Mouse (Mus musculus) T-helper 2 cell (primary cell): Measurements from ENCODE around the gene Vwa3b.

Source experiments
- in situ Hi-C: fragments of 300-600 bp; cut with MboI, MseI; formaldehyde crosslinking; loops from one replicate; pipeline ENCODE4 v1.15.1; 2025; ENCODE audit warnings: high pct_unique_total_duplicates

The Vwa3b gene

DNA sequence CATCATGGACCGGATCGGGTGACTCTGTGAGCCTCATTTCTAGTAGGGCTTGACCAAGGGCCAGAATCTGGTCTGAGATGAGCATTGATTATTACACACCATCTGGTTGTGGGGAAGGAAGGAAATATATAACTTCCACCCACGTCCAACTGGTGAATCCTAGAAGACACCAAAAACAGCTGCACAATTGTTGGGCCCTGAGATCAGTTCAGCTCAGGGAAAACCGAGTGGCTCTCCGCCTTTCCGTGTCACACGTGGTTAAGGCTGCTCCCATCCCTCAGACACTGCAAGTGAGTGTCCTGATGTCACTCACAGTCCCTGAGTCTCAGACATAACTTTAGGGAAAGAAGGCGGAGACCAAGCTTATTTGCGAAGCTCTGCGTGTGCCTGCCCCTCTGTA, 16.5 kb upstream of the Vwa3b start:
- in situ Hi-C loops, result loop anchor here (10.0 kb wide), 1 partner anchor 65 kb away; the partner anchor contains the start of gene Tmem131

- in situ Hi-C loops, result no loop called here
Observed at GRCm38 (mm10) chr1:37011626-37012209, 14.7 kb upstream of the Vwa3b start.

DNA sequence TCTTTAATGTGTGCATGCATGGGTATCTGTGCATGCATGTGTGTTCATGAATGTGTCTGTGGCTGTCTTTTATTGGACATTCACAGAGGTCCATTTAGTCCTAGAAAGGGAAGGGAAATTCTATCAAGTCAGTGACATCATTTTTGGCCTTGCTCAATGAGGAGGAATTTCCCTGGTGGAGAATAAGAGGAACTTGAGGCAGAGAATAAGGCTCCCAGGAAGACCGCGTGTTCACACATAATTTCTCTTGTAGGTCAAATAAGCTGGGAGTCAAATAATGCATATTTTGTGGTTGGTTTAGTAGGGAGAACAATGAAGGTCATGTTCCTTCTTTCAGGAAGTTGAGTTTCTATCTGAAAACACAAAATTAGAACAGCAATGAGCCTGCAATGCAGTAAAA, 13.4 kb upstream of the Vwa3b start:
- in situ Hi-C loops, result no loop called here

GRCm38 (mm10) chr1:37013687-37014086, 12.7 kb upstream of the Vwa3b start:
- in situ Hi-C loops, result no loop called here

GRCm38 (mm10) chr1:37019017-37019416, 7.4 kb upstream of the Vwa3b start:
- in situ Hi-C loops, result no loop called here

DNA sequence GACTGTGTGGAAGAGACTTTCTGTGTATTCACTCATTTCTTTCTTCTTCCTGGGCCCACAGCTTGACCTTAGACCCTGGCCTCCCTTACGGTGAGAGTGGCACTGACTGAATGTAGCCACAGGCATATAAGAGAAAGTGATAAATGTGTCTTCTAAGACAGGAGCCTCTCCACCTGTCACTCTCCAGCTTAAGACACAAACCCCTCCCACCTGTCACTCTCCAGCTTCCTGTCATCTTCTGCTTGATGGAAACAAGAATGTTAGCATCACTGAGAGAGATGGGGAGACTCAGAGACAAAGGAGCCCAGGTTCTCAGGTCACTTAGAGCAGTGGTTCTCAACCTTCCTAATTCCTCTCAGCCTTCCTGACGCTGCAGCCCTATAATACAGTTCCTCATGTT, 3.7 kb upstream of the Vwa3b start:
- in situ Hi-C loops, result no loop called here

DNA sequence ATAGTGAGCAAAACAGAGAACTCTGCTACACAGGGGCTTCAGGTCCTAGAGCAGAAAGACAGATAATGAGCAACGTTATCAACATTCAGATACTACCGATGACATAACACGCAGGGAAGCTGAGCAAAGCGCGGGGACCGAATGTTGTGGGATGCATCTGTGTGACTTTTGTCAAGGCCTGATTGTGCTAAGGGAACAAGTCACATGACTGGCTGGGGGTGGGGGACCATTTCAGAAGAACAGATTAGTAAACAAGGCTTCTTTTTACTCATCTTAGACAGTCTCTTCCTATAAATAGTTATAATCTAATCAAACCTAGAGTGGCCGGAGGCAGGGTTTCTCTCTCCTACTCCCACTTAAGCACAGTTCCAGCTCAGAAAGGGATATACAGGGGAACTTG, 1.7 kb upstream of the Vwa3b start:
- in situ Hi-C loops, result no loop called here

- in situ Hi-C loops, result no loop called here
Observed at GRCm38 (mm10) chr1:37025376-37025775, 1.0 kb upstream of the Vwa3b start.

DNA sequence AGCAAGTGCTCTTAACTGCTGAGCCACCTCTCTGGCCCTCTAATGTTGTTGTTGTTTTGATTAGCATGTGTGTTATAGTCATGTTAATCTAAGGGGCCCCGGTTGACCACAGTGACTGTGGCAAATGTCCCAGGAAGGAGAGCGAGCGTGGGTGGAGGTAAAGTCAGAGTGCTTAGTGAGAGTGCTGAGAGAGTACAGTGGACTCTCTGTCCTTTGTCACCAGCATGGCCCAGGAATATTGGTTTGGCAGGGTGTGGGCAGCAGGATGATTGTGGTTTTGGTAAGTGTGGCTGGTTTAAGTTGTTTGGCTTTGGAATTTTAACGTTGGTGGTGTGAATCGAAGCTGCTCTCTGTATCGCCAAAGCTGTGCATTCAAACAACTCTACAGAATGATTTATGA, 470 bp downstream of the Vwa3b start:
- in situ Hi-C loops, result no loop called here

DNA sequence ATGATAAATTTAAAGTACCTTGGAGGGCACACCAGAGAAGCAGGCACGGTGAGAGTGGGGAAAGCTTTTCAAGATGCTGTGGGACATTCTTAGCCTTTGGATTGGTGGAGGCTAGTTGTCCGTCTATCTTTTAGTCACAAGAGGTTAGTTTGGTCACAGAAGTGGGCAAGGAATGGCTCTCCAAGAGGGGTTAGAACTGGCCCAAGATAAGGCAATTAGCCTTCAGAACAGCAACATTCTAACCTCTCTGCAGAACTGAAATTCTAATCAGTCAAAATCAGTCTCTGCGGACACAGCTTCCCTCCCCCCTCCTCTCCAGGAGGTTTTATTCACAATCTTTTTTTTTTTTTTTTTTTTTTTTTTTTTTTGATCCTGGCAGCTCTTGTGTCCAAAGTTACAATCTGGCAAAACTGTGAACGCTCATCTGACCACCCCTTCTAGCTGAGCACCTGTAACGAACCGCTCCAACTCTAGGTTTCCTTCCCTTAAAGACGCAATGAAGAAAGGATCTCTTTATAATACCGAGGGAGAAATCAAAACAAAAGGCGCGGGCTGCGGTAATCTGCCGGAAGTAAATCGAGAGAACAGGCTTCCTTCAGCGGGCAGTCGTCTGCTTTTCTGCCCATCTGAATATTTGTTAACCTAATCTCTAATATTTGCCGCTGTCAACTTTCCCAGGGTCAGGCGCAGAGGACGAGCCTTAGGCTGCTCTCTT, 2.2 kb downstream of the Vwa3b start:
- in situ Hi-C loops, result no loop called here

DNA sequence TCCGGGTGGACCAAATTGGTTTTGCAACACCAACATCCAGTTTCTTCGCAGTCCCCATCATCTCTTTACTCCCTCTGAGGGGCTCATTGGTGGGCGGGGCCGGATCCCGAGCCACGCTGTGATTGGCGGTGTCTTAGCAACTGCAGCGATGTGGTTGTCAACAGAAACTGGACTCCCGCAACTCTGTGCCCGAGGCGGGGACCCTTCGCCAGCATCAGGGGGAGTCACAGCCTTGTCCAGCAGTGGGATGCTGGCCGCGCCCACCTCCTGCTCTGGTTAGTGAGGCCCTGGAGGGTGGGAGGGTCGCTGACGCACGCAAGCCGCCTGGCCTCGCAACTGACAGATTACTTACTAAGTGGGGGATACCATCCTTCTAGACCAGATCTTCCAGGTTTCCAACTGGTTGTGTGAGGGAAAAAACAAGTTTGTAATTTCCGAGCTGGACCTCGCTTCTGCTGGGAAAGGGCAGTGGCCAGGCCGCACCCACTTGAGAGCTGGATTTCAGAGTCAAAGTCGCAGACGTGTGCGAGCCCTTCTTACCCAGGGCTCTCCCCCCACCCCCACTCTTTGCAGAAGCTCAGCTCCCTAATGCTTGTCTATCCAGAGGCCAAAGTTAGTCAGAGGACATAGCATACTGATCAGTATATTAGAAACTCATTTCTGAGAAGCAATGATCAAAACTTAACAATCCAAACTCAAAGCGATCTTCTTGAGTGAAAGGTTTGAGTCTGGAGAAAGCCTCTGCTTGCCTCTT, 2.9 kb downstream of the Vwa3b start:
- in situ Hi-C loops, result no loop called here

DNA sequence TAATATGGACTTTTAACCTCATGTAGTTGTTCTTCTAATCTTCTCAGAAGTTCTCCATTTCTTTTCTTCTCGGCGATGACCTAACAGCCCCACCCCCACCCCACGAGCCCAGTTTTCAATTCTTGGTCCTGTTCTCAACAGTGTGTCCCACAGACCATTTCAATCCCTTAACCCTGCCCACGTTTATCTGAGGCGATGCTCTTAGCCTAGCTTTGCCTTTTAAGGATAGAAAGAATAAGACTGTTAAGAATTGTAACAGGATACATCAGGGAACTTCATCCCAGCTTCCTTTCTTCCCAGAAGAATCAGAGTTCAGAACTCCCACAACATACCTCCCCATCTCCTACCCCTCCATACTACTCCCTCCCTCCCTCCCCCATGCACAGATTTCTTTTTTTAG, 3.5 kb downstream of the Vwa3b start:
- in situ Hi-C loops, result no loop called here

- in situ Hi-C loops, result no loop called here
Observed at GRCm38 (mm10) chr1:37030693-37031092, 4.3 kb downstream of the Vwa3b start.

DNA sequence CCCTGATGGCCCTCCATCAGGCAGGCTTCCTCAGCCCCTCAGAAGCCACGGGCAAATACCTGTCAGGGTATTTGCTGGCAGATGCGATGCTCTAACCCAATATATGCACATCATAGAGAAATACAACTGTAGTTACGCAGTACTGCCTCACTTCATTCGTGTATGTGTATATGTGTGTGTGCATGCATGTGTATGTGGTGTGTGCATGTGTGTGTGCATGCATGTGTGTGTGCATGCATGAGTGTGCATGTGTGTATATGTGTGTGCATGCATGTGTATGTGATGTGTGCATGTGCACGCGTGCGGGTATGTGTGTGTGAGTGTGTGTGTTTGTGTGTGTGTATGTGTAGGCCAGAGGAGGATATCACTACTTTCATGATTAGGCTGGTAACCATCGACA, 9.5 kb downstream of the Vwa3b start:
- in situ Hi-C loops, result no loop called here

GRCm38 (mm10) chr1:37041126-37041525, 14.7 kb downstream of the Vwa3b start:
- in situ Hi-C loops, result no loop called here

DNA sequence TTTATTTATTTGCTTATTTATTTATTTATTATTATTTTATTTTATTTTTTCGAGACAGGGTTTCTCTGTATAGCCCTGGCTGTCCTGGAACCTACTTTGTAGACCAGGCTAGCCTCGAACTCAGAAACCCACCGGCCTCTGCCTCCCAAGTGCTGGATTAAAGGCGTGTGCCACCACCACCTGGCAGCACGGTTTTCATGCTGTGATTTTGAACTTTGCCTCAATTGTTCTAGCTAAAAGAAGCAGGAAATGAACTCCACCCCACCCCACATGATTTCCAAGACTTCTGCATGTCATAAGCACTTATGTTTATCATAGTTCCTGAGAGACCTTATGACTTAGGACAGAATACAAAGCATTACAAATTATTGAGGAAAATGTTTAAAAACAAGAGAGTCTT, 15.5 kb downstream of the Vwa3b start:
- in situ Hi-C loops, result no loop called here

DNA sequence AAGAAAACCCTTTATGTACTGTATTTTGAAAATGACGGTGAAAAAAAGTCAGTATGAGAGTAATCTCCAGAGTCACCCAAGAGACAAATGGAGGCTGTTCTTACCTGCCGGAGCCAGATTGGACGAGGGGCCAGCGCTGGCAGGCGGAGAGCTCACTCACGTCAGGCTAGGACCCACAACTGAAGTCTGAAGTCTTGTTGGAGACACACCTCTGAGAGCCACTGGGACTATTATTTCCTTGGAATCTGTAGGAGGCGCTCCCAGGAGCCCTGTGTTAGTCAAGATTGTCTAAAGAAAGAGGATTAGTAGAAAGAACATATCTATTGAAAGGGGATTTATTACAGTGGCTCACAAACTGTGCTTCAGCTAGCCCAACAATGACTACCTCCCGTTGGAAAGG, 16.4 kb downstream of the Vwa3b start:
- in situ Hi-C loops, result no loop called here

GRCm38 (mm10) chr1:37043196-37043595, 16.8 kb downstream of the Vwa3b start:
- in situ Hi-C loops, result no loop called here

GRCm38 (mm10) chr1:37045472-37045871, 19.1 kb downstream of the Vwa3b start:
- in situ Hi-C loops, result no loop called here

DNA sequence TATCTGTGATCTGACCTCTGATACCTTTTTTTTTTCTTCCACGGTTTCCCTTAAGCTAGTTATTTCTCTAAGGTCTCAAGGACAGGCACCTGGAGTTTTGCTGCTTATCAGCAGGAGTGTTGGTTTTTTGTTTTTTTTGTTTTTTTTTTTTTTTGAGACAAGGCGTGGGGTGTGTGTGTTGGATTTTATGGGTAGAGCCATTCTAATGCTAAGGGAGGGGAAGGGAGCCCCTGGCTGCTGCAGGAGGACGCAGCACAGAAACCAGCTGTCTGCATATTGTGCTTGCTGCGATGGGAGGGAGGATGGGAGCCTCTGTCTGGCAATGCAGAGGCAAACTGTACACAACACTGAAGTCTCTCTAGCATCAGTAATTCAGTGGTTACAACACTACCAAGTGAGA, 22.8 kb downstream of the Vwa3b start:
- in situ Hi-C loops, result no loop called here

- in situ Hi-C loops, result no loop called here
Observed at GRCm38 (mm10) chr1:37053691-37054090, 27.3 kb downstream of the Vwa3b start.

DNA sequence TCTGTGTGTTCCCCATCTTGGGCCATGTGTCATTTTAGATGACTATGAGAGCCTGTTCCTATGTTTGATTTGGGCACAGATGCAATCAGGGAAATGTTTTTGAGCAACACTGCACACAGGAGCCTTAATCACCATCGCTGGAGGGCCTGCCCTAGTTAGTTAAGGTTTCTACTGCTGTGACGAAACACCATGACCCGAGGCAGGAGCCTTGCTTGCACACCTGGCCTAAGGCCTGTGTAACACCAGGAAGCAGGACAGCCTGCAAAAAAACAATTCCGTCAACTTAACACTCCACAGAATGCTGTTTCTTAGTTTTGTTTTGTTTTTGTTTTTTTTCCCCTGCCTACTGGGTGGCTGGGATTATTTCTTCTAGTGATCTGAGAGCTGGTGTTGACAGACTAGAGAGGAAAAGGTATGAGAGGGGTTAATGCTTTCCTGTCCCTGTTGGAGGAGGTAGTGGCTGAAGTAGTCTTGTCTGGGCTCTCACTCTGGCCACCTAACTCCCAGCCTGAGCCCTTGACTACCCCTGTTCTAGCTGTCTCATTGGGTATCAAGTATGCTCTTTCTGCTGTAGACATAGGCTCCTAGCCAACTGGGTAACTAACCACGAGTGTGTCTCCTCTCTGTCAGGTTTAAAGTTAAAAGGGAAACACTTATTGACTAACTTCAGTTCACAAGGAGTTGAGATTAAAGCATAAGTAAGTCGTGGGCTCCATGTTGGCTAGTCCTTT, 30.6 kb downstream of the Vwa3b start:
- in situ Hi-C loops, result no loop called here
